Mouse (Mus musculus) activated CD4-positive, CD25-positive, alpha-beta regulatory T cell (primary cell): ENCODE results near the gene Ptges3l. TPM values are rescaled to one million over a fixed set of nuclear protein-coding genes. Genes with fewer than 3 reads are reported as not detected.

Source experiments
- polyA plus RNA-seq, 2 experiments: library from polyadenylated mRNA; unstranded; fragments of 100-300 nt; shearing (Covaris generic); gene quantifications; one replicate each; pipeline ENCODE4 v1.2.1; 2017

The Ptges3l gene
- polyA plus RNA-seq = 1 to 10 TPM; 4.2 to 4.6 TPM

GRCm38 (mm10) chr11:101424925-101425813 is at the start of gene Ptges3l, which contains the start of gene Rundc1:
Gene Ptges3l, minus strand, starts transcription at chr11:101425333.
Gene Rundc1, plus strand, starts transcription at chr11:101425085.

GRCm38 (mm10) chr11:101465869-101466551 is 40.9 kb upstream of the Ptges3l start, which contains the start of gene Vat1:
Gene Vat1, minus strand, starts transcription at chr11:101466230.

GRCm38 (mm10) chr11:101464211-101465100 is 39.3 kb upstream of the Ptges3l start, which contains the start of gene Rnd2:
Gene Rnd2, plus strand, starts transcription at chr11:101464999.

GRCm38 (mm10) chr11:101448274-101448746 is 23.2 kb upstream of the Ptges3l start, which contains the start of gene Ifi35:
Gene Ifi35, plus strand, starts transcription at chr11:101448407.

GRCm38 (mm10) chr11:101442127-101442693 is 17.1 kb upstream of the Ptges3l start, which contains the start of gene Rpl27:
Gene Rpl27, plus strand, starts transcription at chr11:101442298.

GRCm38 (mm10) chr11:101424105-101424851 is 855 bp downstream of the Ptges3l start, which contains the start of gene Gm27029:
Gene Gm27029, minus strand, starts transcription at chr11:101424796.

GRCm38 (mm10) chr11:101417101-101417855 is 7.9 kb downstream of the Ptges3l start, which contains the start of gene Aarsd1:
Gene Aarsd1, minus strand, starts transcription at chr11:101417615.

Other genes starting within 250 kb of the Ptges3l start
- 10 to 100 TPM in 1 of 2 experiments, under 1 TPM in 1; 0.92 to 15.6 TPM for gene Ccr10, start 249.9 kb downstream of the Ptges3l start, polyA plus RNA-seq
- 10 to 100 TPM; 43.0 to 68.3 TPM for gene Ezh1, start 198.9 kb downstream of the Ptges3l start, polyA plus RNA-seq
- under 1 TPM; 0.41 to 0.55 TPM for gene Ramp2, start 179.3 kb downstream of the Ptges3l start, polyA plus RNA-seq
- gene Vps25, start 171.6 kb downstream of the Ptges3l start, polyA plus RNA-seq = 100 to 1,000 TPM; 156 to 177 TPM
- 1 to 10 TPM; 1.3 to 5.1 TPM for gene Wnk4, start 164.8 kb downstream of the Ptges3l start, polyA plus RNA-seq
- gene Cntd1, start 146.3 kb downstream of the Ptges3l start, polyA plus RNA-seq = 1 to 10 TPM in 1 of 2 experiments, under 1 TPM in 1; 0.41 to 1.2 TPM
- gene Coa3, start 146.2 kb downstream of the Ptges3l start, polyA plus RNA-seq = 100 to 1,000 TPM; 101 to 118 TPM
- gene Becn1, start 123.0 kb downstream of the Ptges3l start, polyA plus RNA-seq = 100 to 1,000 TPM; 223 to 228 TPM
- 100 to 1,000 TPM; 157 to 201 TPM for gene Psme3, start 109.1 kb downstream of the Ptges3l start, polyA plus RNA-seq
- 1 to 10 TPM; 1.8 to 2.4 TPM for gene Aoc2, start 100.3 kb downstream of the Ptges3l start, polyA plus RNA-seq
- gene Aoc3, start 94.7 kb downstream of the Ptges3l start, polyA plus RNA-seq = not detected
- gene G6pc, start 57.8 kb downstream of the Ptges3l start, polyA plus RNA-seq = not detected
- gene Aarsd1, start 7.7 kb downstream of the Ptges3l start, polyA plus RNA-seq = 10 to 100 TPM; 33.3 to 40.7 TPM
- gene Gm27029, start 537 bp downstream of the Ptges3l start, polyA plus RNA-seq = 1 to 10 TPM; 3.0 to 3.5 TPM
- gene Rundc1, start 248 bp downstream of the Ptges3l start, polyA plus RNA-seq = 10 to 100 TPM; 17.1 to 29.7 TPM
- 100 to 1,000 TPM; 318 to 457 TPM for gene Rpl27, start 17.0 kb upstream of the Ptges3l start, polyA plus RNA-seq
- 100 to 1,000 TPM; 188 to 201 TPM for gene Ifi35, start 23.1 kb upstream of the Ptges3l start, polyA plus RNA-seq
- gene Rnd2, start 39.7 kb upstream of the Ptges3l start, polyA plus RNA-seq = under 1 TPM; 0.21 to 0.35 TPM
- under 1 TPM; 0.32 to 0.74 TPM for gene Vat1, start 40.9 kb upstream of the Ptges3l start, polyA plus RNA-seq
- 1 to 10 TPM; 4.3 to 7.9 TPM for gene Brca1, start 126.6 kb upstream of the Ptges3l start, polyA plus RNA-seq
- gene Nbr1, start 126.8 kb upstream of the Ptges3l start, polyA plus RNA-seq = 10 to 100 TPM; 66.8 to 74.1 TPM
- gene Tmem106a, start 156.9 kb upstream of the Ptges3l start, polyA plus RNA-seq = 10 to 100 TPM in 1 of 2 experiments, 1 to 10 TPM in 1; 8.4 to 13.3 TPM
- gene Gm11634, start 173.9 kb upstream of the Ptges3l start, polyA plus RNA-seq = under 1 TPM in 1 of 2 experiments, not detected in 1; 0.30 TPM
- gene Rdm1, start 201.9 kb upstream of the Ptges3l start, polyA plus RNA-seq = 10 to 100 TPM; 38.5 to 54.0 TPM
- gene Arl4d, start 240.2 kb upstream of the Ptges3l start, polyA plus RNA-seq = 1 to 10 TPM; 1.8 to 2.0 TPM